Mouse (Mus musculus) right cerebral cortex, adult 2 months (tissue): ENCODE measurements around the gene Col27a1.

Source experiments
- DNase-seq, 2 experiments: peaks; one replicate each; pipeline ENCODE4 v3.0.0; 2021 to 2022; ENCODE audit warnings: low spot score in 2 of 2

The Col27a1 gene

DNA sequence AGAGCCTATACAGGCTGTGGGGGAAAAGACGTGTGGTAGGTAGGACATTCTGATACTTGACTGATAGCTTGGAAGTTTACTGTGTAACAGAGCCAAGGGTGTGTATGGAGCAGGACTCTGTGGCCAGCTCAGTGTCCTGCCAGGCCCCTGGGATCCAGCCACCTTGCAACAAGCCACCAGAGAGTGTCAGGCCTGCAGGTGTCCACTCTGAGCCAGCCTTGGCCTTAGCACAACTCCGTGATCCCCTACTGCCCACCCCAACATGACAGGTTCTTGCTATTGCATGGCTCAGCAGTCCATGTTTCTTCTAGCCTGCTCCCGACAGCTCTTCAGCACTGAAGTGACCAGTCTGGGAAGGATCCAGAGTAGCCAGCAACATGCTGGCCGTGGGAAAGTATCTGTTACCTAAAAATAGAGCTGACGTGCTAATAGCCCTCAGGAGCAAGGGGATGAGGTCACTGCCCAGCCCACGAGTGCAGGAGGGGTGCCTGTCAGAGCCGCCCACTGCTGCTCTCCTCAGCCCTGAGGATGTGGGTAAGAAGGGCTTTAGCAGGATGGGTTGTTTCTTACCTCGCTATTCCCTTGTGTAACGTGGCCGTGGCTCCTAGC, 96.5 kb downstream of the Col27a1 start:
- DNase-seq: no peak

DNA sequence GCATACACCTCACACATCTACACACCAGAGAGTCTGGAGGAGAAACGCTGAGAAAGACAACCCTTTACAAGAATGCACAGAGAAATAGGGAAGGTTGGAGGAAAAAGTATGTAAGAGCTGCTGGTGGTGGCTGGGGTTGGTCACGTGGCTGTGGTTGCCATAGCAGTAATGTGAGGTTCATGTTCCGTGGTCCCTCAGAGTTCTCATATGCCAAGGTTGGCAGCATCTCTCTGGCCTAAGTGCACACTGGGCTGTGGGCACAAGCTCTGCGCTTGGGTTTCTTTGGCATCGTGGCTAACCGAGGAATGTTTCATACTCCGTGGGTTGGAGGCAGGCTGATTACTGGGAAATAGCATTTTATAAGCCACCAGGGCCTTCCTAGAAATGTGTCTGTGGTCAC, 97.6 kb downstream of the Col27a1 start:
- DNase-seq: no peak

DNA sequence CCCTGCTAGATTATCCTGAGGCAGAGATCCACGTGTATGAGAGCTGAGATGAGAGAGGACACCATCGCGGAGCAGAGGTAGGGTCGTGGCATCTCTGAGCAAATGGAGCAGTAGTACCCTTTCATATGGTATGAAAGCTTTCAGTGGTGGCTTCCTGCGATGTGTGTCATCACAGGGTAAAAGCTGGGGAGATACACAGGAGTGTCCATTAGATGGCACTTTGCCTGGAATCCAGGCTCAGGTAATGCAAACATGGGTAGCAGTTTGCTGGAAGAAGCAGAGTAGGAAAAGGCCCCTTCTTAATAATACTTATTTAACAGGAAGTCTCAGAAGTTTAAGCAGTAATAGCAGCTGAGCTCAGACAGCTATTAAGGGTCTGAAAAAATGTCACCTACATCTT, 100.3 kb downstream of the Col27a1 start:
- DNase-seq: no peak

DNA sequence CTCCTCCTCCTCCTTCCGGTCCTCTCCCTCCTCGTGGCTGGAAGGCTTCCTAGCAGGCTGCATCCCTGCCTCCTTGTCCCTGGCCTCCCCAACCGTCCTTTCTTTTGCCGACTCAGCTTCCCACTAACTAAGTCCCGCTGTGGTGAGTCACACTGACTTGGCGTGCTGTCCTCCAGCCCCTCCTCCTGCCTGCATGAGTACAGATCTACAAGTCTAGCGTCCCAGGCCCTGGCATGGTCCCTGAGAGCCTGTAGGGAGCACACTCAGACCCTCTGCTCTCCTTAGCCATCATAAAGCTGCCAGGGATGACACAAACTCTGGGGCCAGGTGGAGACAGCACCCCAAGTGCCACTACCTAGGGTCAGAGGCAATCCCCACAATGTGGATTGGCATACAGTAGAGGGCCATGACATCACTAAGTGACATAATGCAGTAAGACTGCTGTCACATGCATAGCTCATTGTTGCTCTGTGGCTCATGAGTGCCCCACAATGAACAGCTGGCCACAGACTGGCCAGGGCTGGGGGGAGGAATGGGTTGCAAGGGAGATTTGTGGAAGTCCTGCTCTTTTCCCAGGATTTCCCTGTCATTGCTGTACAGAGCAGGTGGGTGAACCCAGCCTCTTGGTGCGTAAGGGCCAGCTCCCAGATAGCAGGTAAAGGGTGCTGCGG, 102.4 kb downstream of the Col27a1 start:
- peak; percentile 29 to 32 for DNase-seq

DNA sequence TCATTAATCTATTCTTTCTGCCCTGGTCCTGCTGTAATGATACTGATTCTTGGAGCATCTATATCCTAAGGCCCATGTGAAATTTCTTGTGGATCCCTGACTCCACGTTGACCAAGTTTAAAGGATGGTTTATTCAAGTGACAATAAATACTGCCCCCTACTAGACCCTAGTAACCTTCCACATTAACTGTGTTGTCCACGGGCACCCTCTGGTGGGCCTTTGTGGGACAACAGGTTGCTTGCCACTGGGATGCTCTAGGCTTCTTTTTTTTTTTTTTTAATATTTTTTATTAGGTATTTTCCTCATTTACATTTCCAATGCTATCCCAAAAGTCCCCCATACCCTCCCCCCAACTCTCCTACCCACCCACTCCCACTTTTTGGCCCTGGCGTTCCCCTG, 105.8 kb downstream of the Col27a1 start:
- DNase-seq: peak; percentile 69 to 75

DNA sequence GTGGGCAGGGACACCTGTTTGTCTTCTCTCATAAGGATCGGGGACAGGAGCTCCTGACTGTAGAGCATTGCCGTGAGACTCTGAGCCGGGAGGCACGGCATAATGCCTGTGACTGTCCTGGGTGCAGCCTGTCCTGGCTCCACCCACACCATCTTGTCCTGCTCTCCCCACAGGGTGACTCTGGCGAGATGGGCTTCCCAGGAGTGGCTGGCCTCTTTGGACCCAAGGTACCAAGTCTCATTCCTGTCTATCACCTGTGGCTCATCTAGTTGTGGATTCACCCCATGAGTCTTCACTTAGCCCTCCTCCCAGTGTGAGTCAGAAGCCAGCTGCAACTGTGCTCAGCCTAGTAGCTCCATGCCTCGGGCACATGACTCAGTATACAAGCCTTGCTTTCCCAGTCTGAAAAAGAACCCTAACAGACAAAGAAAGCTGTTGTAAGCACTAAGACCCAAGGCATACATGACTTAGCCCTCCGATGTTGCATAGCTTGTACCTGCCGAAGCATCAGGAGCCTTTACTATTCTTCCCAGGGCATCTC, 109.5 kb downstream of the Col27a1 start:
- DNase-seq: no peak

DNA sequence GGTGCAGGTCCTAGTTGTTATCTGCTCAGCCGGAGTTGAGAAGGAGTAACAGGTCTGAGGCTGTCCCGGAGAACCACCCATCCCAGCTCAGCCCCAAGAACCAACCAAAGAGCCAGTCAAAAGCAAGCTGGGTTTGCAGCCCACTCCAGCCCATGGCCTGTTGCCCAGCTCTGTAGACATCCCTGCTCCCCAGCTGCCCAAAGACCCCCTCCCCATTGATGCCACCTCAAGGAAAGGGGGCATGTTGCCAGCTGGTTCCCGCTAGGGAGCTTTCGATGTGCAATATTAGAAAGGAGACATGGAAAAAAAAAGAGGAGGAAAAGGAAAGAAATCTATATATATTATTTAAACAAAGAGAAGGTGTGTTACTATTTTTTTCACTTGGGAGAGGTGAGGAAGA, 119.6 kb downstream of the Col27a1 start:
- no peak for DNase-seq

DNA sequence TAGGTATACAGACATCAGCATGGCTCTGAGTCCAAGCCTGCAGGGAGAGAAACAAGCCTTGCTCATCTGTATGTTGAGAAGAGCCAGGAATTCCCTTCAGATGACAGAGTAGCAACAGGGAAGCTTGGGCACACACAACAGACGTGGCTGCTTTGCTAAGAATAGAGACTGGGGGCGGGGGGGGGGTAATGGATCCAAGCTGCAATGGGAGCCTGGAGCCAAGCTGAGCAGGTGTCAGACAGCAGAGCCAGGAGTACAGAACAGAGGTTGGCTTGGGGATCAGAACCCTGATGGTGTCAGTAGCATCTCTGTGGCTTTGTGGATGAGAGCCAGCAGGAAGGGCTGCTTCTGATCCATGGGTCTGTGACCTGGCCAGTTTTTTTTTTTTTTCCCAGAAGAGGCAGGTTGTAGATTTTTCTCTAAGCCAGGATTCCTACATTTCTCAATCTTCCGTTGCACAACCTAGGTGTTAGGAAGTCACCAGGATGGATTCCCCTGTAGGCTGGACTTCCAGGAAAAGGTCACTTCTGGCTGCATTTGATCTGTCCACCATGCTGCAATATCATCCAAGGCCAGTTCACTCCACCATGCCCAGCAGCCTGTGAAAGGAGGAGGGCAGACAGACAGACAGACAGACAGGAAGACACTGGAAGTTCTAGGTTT, 124.7 kb downstream of the Col27a1 start:
- peak in 1 of 2 experiments; percentile 13 for DNase-seq

DNA sequence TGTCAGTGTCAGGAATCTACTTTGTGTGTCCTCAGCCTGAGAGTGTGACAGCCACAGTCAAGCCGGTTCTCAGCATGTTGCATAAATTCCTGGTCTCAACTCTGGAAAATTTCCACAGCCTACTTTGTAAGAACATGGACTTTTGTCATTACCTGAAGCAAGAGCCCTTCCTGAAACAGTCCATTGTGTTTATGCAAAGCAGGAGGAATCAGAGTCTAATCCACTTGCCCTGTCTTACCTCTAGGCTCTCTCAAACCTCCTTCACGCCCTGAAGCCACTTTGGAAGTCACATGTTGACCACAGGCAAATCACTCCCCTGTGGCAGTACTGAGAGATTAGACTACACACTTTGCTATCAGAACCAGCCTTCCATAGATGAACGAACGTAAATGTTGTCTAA, 128.7 kb downstream of the Col27a1 start:
- no peak for DNase-seq

DNA sequence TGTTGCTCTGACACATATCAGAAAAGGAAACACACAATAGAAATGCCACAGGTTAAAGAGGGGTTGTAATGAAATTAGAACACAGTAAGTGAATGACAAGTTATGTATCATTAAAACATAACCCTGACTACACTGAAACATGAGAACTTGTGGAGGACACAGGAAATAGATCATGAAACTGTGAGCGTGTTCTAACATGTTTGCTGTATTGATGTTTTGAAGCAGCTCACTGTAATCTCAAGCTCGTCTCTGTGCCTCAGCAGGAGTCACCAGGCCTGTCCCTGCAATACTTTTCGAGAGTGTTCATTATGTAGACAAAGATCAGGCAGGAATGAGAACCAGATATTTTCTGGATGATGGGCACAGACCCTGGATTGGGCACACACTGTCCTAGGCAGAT, 129.8 kb downstream of the Col27a1 start:
- no peak for DNase-seq

DNA sequence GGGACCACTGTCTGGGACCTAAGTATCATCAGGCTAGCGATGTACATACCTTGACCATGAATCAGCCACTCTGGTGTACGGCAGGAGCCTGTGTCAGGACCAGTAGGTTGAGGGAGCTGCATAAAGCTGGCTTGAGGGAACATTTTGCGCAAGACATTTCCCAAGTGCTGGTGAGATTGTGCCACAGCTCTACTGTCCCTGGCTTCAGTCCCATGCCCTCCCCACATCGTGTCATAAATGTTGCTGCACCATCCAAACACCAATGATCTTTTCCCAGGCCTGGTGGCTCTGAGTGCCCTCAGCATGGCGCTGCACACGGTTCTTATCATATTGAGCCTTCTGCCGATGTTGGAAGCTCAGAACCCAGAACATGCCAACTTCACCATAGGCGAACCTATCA, 130.5 kb downstream of the Col27a1 start, which contains the start of gene Orm1:
TSS of gene Orm1 (plus strand) at position 266 of the 400 bp plus-strand sequence.
- no peak for DNase-seq

DNA sequence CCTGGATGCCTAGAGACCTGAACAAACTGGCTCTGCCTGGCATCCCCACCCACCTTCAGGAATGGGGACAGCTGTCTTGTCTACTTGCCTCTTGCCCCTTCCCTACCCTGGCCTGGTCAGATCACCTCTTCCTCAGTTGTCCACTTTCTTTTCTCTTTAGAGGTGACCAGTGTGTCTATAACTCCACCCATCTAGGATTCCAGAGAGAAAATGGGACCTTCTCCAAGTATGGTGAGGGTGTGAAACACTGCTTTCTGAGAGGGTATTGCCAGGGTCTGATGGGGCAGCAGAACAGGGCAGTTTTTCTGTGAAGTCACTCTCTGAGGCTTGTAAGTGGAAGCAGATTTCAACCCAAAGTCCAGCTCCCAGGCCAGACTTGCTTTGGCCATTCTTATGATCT, 131.5 kb downstream of the Col27a1 start:
- DNase-seq: no peak

DNA sequence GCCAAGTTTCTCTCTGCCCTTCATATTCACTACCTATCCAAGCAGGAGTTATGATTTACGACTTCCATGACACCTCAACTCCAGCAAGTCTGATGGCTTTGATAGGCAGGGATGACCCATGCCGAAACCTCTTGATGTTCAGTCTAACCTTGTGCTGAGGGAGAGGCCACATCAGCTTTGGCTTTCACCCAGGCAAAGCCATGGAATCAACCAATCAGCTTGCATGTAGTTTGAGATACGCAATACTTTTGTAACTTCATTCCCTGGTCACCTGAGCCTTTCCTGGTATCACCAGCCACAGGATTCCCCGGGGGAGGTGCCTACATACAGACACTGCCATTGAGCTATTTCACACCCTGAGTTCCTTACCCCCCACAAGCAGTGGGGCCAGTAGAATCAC, 132.9 kb downstream of the Col27a1 start:
- no peak for DNase-seq

DNA sequence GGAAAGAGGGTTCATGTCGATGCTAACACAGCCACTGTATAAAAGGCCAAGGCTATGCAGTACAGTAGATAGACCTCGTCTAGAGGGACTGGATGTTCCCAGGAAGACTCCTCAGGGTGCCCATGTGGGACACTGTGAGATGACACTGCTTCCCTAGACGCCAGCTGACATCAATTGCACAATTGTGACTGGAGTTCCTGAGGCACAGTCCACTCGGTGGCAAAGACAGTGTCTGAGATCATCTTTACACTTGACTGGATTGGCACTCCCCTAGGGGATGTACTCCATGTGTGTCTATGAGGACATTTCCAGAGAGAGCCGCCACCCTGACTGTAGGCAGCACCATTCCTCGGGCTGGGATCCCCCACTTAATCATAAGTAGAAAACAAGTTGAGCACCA, 134.7 kb downstream of the Col27a1 start:
- DNase-seq: no peak

DNA sequence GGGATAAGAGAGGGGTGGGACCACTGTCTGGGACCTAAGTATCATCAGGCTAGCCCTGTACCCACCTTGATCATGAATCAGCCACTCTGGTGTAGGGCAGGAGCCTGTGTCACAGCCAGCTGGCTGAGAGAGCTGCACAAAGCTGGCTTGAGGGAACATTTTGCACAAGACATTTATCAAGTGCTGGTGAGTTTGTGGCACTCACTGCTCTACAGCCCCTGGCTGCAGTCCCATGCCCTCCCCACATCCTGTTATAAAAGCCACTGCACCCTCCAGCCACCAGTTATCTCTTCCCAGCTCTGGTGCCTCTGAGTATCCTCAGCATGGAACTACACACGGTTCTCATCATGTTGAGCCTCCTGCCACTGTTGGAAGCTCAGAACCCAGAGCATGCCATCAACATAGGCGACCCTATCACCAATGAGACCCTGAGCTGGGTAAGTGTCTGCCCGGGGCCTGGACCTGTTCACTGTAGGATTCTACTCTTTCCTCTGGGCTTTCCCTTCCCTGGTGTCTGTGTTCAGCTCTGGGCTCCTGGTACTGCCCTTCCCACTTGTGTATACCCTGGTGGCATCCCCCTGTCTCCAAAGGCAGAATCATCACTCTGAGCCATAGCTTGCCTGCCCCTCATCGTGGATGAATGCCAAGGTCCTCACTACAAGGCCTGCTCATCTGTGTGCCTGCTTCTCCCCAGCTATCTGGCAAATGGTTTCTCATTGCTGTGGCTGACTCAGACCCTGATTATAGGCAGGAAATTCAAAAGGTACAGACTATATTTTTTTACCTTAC, 142.3 kb downstream of the Col27a1 start, which contains the start of gene Orm3:
TSS of gene Orm3 (plus strand) at position 286 of the 789 bp plus-strand sequence.
- no peak for DNase-seq

DNA sequence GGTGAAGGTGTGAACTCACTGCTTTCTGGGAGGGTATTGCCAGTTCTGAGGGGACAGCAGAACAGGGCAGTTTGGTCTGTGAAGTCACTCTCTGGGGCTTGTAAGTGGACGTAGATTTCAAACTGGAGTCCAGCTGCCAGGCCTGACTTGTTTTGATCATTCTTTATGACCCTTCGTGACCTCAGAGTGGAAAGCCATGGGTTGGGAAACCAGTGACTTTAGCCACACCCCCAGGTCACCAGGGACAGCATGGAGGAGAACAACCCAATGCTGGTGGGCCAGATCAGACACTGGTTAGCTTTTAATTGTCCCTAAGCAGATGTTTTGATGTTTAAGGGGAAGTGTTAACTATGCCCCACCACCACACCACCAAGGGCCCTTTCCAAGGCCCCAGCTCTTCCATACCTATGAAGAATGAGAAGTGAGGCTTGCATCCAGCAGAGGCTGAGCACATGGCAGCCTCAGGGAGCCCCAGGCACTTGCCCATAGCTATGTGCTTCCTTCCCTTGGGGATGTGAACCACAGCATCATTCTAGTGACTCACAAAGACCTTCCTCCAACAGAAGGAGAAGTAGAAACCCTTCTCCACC, 143.3 kb downstream of the Col27a1 start:
- DNase-seq: no peak

DNA sequence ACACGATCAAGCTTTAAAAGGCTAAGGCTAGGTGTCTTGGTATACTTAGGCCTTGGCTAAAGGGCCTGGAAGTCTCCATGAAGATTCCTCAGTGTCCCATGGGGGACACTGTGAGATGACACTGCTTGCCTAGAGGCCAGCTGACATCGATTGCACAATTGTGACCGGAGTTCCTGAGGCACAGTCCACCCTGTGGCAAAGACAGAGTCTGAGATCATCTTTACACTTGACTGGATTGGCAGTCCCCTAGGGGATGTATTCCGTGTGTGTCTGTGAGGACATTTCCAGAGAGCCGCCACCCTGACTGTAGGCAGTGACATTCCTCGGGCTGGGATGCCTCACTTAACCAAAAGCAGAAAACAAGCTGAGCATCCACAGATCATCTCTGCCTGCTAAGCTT, 146.1 kb downstream of the Col27a1 start:
- no peak for DNase-seq

DNA sequence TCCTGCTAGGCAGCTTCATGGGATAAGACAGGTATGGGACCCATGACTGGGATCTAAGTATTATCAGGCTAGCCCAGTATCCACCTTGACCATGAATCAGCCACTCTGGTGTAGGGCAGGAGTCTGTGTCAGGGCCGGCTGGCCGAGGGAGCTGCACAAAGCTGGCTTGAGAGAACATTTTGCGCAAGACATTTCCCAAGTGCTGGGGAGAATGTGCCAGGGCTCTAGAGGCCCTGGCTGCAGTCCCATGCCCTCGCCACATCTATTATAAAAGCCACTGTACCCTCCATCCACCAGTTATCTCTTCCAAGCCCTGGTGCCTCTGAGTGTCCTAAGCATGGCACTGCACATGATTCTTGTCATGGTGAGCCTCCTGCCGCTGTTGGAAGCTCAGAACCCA, 148.3 kb downstream of the Col27a1 start, which contains the start of gene Orm2:
TSS of gene Orm2 (plus strand) at position 300 of the 400 bp plus-strand sequence.
- DNase-seq: no peak

DNA sequence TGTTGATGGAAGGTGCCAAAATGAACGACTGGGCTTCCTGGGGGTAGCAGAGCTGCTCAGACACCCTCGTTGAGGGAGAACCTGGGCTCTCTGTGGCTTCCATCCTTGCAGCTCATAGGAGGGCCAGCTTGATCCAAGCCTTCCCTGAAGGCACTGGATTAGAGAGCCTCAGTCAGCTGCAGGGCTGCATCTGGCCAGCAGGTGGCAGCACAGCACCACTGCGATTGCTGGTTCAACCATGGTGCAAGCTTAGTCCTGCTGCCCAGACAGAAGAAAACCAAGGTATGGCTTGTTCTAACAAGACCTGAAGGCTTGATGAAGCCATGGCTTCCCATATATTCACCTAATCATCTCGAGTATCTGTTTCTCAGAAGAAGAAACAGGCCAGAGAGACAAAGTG, 154.8 kb downstream of the Col27a1 start:
- peak; percentile 94 to 95 for DNase-seq

DNA sequence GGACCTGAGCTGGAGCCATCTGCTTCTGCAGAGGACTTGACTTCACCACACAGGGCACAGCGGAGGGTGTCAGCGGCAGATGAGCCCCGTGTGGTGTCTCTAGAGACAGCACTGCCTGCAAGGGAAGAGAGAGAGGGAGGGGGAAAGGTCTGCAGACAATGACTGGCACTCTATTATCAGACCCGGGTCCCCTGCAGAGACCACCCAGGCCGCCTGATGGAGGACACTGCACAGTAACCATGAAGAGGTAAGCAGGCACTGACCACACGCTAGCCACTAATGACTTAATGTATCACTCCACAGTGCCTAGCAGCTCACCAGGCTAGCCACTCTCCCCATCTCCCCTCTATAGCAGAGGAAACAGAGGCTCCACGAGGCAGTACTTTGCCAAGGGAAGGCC, 157.1 kb downstream of the Col27a1 start:
- no peak for DNase-seq

DNA sequence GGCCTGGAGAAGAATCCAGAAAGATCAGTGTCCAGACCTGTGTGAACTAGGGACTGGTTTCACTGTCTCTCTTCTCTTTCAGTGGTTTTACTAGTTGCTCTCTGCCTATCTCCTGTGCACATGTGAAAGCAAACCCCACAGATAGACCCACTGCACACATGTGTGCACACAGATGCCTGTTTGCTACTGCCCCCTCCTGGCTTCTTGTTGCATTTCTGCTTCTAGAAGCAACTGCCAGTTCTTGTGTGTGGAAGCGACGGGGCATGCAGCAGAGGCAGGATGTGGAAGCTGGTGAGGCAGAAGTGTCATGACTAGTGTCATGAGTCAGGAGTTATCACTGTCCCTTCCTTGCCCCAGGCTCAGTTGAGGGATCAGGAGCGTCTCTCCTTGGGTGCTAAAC, 158.1 kb downstream of the Col27a1 start:
- DNase-seq: peak; percentile 40 to 49

DNA sequence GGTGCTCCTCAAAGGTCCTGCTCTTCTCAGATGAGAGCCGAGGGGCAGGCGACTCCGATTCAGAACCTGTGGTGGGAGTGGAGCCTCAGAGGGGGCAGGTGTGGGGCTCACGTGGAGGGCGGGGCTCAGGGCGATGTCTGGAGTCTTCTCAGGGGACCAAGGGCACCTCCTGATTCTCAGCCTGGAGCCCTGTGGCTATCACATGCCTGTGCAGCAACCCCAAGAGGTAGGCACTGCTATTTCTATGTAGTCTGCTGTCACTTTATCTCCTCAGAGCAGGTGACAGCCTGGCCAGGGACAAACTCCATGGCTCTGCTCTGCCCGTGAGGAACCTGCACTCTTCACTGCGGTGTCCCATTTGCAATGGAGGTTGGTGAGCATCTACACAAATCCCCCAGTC, 159.6 kb downstream of the Col27a1 start:
- no peak for DNase-seq
